Mouse (Mus musculus) gastrocnemius, postnatal 4 days (tissue): ENCODE data around the gene Rgs6. TPM values are rescaled to one million over a fixed set of nuclear protein-coding genes. Genes with fewer than 3 reads are reported as not detected.

Source experiments
- DNase-seq, 2 experiments: peaks; one replicate each; pipeline ENCODE4 v3.0.0; 2021 to 2022; ENCODE audit warnings: low spot score in 2 of 2, mixed read lengths in 2 of 2
- total RNA-seq, 2 experiments: library from RNA; stranded (reverse); gene quantifications; 2 replicates each; pipeline ENCODE4 v1.2.3; 2021

The Rgs6 gene
- total RNA-seq, 2 experiments from 2014 or later = 2.0 to 2.6 TPM

GRCm38 (mm10) chr12:82640441-82640840, 52.3 kb downstream of the Rgs6 start:
- no peak for DNase-seq

GRCm38 (mm10) chr12:82647876-82648275, 59.8 kb downstream of the Rgs6 start:
- DNase-seq = no peak

- no peak for DNase-seq
Measured at GRCm38 (mm10) chr12:82649991-82650390, 61.9 kb downstream of the Rgs6 start.

- peak in 1 of 2 experiments; percentile 23 for DNase-seq
Measured at GRCm38 (mm10) chr12:82664598-82664997, 76.5 kb downstream of the Rgs6 start.

- no peak for DNase-seq
Measured at GRCm38 (mm10) chr12:82667441-82667840, 79.3 kb downstream of the Rgs6 start.

GRCm38 (mm10) chr12:82670201-82670737, 82.2 kb downstream of the Rgs6 start:
- DNase-seq = no peak

GRCm38 (mm10) chr12:82671591-82671990, 83.5 kb downstream of the Rgs6 start:
- no peak for DNase-seq

GRCm38 (mm10) chr12:82675137-82675536, 87.0 kb downstream of the Rgs6 start:
- DNase-seq = no peak

GRCm38 (mm10) chr12:82687015-82687414, 98.9 kb downstream of the Rgs6 start:
- no peak for DNase-seq

- DNase-seq = no peak
Measured at GRCm38 (mm10) chr12:82698886-82699527, 110.9 kb downstream of the Rgs6 start.

- no peak for DNase-seq
Measured at GRCm38 (mm10) chr12:82699528-82699905, 111.4 kb downstream of the Rgs6 start.

GRCm38 (mm10) chr12:82700241-82700640, 112.1 kb downstream of the Rgs6 start:
- DNase-seq = no peak

- DNase-seq = no peak
Measured at GRCm38 (mm10) chr12:82700840-82701239, 112.7 kb downstream of the Rgs6 start.

- DNase-seq = no peak
Measured at GRCm38 (mm10) chr12:82701359-82701758, 113.3 kb downstream of the Rgs6 start.

GRCm38 (mm10) chr12:82710376-82710775, 122.3 kb downstream of the Rgs6 start:
- DNase-seq = no peak

GRCm38 (mm10) chr12:82714284-82714683, 126.2 kb downstream of the Rgs6 start:
- no peak for DNase-seq

- DNase-seq = no peak
Measured at GRCm38 (mm10) chr12:82723017-82723540, 135.0 kb downstream of the Rgs6 start.

- DNase-seq = no peak
Measured at GRCm38 (mm10) chr12:82726255-82726654, 138.2 kb downstream of the Rgs6 start.

GRCm38 (mm10) chr12:82731587-82731986, 143.5 kb downstream of the Rgs6 start:
- DNase-seq = no peak

- DNase-seq = no peak
Measured at GRCm38 (mm10) chr12:82742955-82743354, 154.9 kb downstream of the Rgs6 start.

- DNase-seq = no peak
Measured at GRCm38 (mm10) chr12:82744026-82744425, 155.9 kb downstream of the Rgs6 start.

GRCm38 (mm10) chr12:82744826-82745225, 156.7 kb downstream of the Rgs6 start:
- DNase-seq = no peak

- no peak for DNase-seq
Measured at GRCm38 (mm10) chr12:82747099-82747498, 159.0 kb downstream of the Rgs6 start.
